Mouse (Mus musculus): Measurements from ENCODE around the gene Pknox1. TPM values are rescaled to one million over a fixed set of nuclear protein-coding genes. Genes with fewer than 3 reads are reported as not detected.

Gene Pknox1
- total and polyA plus RNA-seq, 2 experiments from 2014 or later, result 8.7 to 74.0 TPM

GRCm38 (mm10) chr17:31636277-31636941 is 71.9 kb downstream of the Pknox1 start:
- Histone ChIP-seq H3K9ac (replicated peaks; ENCODE audit: low read depth, low read length) (0 out of 2 replicates have a peak overlapping the region, but pooled peaks have one; percentile 7), H3K27ac (ENCODE audit: low read depth) (no peak overlapping the region), H3K36me3 (replicated peaks; ENCODE audit: control insufficient read depth, insufficient read depth, low read length) (no peaks in the 10 kb centered on the region), H3K4me2 (ENCODE audit: low read depth, low read length) (peak overlapping the region; percentile 70), H3K4me1 (ENCODE audit: control insufficient read depth, insufficient read depth) (no peaks in the 10 kb centered on the region), H3K27me3 (ENCODE audit: control insufficient read depth, insufficient read depth, low read length) (peaks cover 18% of the 10 kb centered on the region), H3K4me3 (ENCODE audit: low read depth, low read length) (peak overlapping the region; percentile 40), H3K9me3 (replicated peaks; ENCODE audit: control insufficient read depth, low read length) (no peaks in the 10 kb centered on the region)
- TF ChIP-seq EP300 (IDR thresholded peaks at IDR 0.05; ENCODE audit: low read depth), result no peak
- no peak for TF ChIP-seq CTCF (IDR thresholded peaks at IDR 0.05; ENCODE audit: low read depth)
- ATAC-seq (ENCODE audit: insufficient read depth, low read depth), result 0 out of 2 replicates have a peak, but pooled peaks have one; percentile 14
- no peak for DNase-seq (ENCODE audit: low spot score)
- 4% methylated on average over 45 of the region's 45 CpGs for WGBS

GRCm38 (mm10) chr17:31636942-31637811 is 72.6 kb downstream of the Pknox1 start, which contains the start of gene Cbs:
Gene Cbs, minus strand, starts transcription at chr17:31637238.
- Histone ChIP-seq H3K27ac (ENCODE audit: low read depth) (no peak within 1 kb of the TSS), H3K4me2 (ENCODE audit: low read depth, low read length) (peak within 1 kb of the TSS; percentile 70), H3K9me3 (replicated peaks; ENCODE audit: control insufficient read depth, low read length) (no peaks in the 10 kb centered on the region), H3K9ac (replicated peaks; ENCODE audit: low read depth, low read length) (0 out of 2 replicates have a peak within 1 kb of the TSS, but pooled peaks have one; percentile 7), H3K36me3 (replicated peaks; ENCODE audit: control insufficient read depth, insufficient read depth, low read length) (no peaks in the 10 kb centered on the region), H3K27me3 (ENCODE audit: control insufficient read depth, insufficient read depth, low read length) (peaks cover 18% of the 10 kb centered on the region), H3K4me1 (ENCODE audit: control insufficient read depth, insufficient read depth) (no peaks in the 10 kb centered on the region), H3K4me3 (ENCODE audit: low read depth, low read length) (peak within 1 kb of the TSS; percentile 40)
- peak; percentile 49 for DNase-seq (ENCODE audit: low spot score)
- TF ChIP-seq EP300 (IDR thresholded peaks at IDR 0.05; ENCODE audit: low read depth) (no peak), CTCF (IDR thresholded peaks at IDR 0.05; ENCODE audit: low read depth) (no peak)
- WGBS, result 5% methylated on average over 54 of the region's 61 CpGs
- peak; percentile 87 for ATAC-seq (ENCODE audit: insufficient read depth, low read depth)

- Histone ChIP-seq H3K27me3 (ENCODE audit: control insufficient read depth, insufficient read depth, low read length) (peaks cover 18% of the 10 kb centered on the region), H3K9me3 (replicated peaks; ENCODE audit: control insufficient read depth, low read length) (no peaks in the 10 kb centered on the region), H3K27ac (ENCODE audit: low read depth) (no peak overlapping the region), H3K4me1 (ENCODE audit: control insufficient read depth, insufficient read depth) (no peaks in the 10 kb centered on the region), H3K4me3 (ENCODE audit: low read depth, low read length) (no peak overlapping the region), H3K4me2 (ENCODE audit: low read depth, low read length) (no peak overlapping the region), H3K9ac (replicated peaks; ENCODE audit: low read depth, low read length) (no peak overlapping the region), H3K36me3 (replicated peaks; ENCODE audit: control insufficient read depth, insufficient read depth, low read length) (no peaks in the 10 kb centered on the region)
- TF ChIP-seq EP300 (IDR thresholded peaks at IDR 0.05; ENCODE audit: low read depth), result no peak
- TF ChIP-seq CTCF (IDR thresholded peaks at IDR 0.05; ENCODE audit: low read depth), result no peak
- ATAC-seq (ENCODE audit: insufficient read depth, low read depth), result no peak
- peak; percentile 30 for DNase-seq (ENCODE audit: low spot score)
- 48% methylated on average over 9 of the region's 9 CpGs for WGBS
Measured at GRCm38 (mm10) chr17:31637866-31638570, 73.5 kb downstream of the Pknox1 start.

GRCm38 (mm10) chr17:31639651-31640050 is 75.1 kb downstream of the Pknox1 start:
- H3K27me3 ChIP-seq (ENCODE audit: control insufficient read depth, insufficient read depth, low read length), result peaks cover 18% of the 10 kb centered on the region
- TF ChIP-seq CTCF (IDR thresholded peaks at IDR 0.05; ENCODE audit: low read depth) (no peak), EP300 (IDR thresholded peaks at IDR 0.05; ENCODE audit: low read depth) (no peak)
- no peaks in the 10 kb centered on the region for H3K9me3 ChIP-seq (replicated peaks; ENCODE audit: control insufficient read depth, low read length)
- H3K4me2 ChIP-seq (ENCODE audit: low read depth, low read length), result no peak overlapping the region
- 39% methylated on average over 4 of the region's 4 CpGs for WGBS
- DNase-seq (ENCODE audit: low spot score) (no peak), ATAC-seq (ENCODE audit: insufficient read depth, low read depth) (no peak)
- no peaks in the 10 kb centered on the region for H3K4me1 ChIP-seq (ENCODE audit: control insufficient read depth, insufficient read depth)
- H3K9ac ChIP-seq (replicated peaks; ENCODE audit: low read depth, low read length), result no peak overlapping the region
- no peaks in the 10 kb centered on the region for H3K36me3 ChIP-seq (replicated peaks; ENCODE audit: control insufficient read depth, insufficient read depth, low read length)
- H3K4me3 ChIP-seq (ENCODE audit: low read depth, low read length), result no peak overlapping the region
- H3K27ac ChIP-seq (ENCODE audit: low read depth), result no peak overlapping the region

- H3K9me3 ChIP-seq (replicated peaks; ENCODE audit: control insufficient read depth, low read length), result no peaks in the 10 kb centered on the region
- no peak for DNase-seq (ENCODE audit: low spot score)
- no peak overlapping the region for H3K4me2 ChIP-seq (ENCODE audit: low read depth, low read length)
- H3K4me3 ChIP-seq (ENCODE audit: low read depth, low read length), result no peak overlapping the region
- no peak overlapping the region for H3K9ac ChIP-seq (replicated peaks; ENCODE audit: low read depth, low read length)
- H3K27ac ChIP-seq (ENCODE audit: low read depth), result no peak overlapping the region
- ATAC-seq (ENCODE audit: insufficient read depth, low read depth), result no peak
- no peaks in the 10 kb centered on the region for H3K4me1 ChIP-seq (ENCODE audit: control insufficient read depth, insufficient read depth)
- no peaks in the 10 kb centered on the region for H3K27me3 ChIP-seq (ENCODE audit: control insufficient read depth, insufficient read depth, low read length)
- WGBS, result 51% methylated on average over 8 of the region's 8 CpGs
- TF ChIP-seq EP300 (IDR thresholded peaks at IDR 0.05; ENCODE audit: low read depth), result no peak
- no peak for TF ChIP-seq CTCF (IDR thresholded peaks at IDR 0.05; ENCODE audit: low read depth)
- H3K36me3 ChIP-seq (replicated peaks; ENCODE audit: control insufficient read depth, insufficient read depth, low read length), result peaks cover 11% of the 10 kb centered on the region
Measured at GRCm38 (mm10) chr17:31642331-31642730, 77.8 kb downstream of the Pknox1 start.

Data from heart, postnatal 0 days (tissue).